Mouse (Mus musculus): Measurements from ENCODE around the gene Ldlrad3.

DNA sequence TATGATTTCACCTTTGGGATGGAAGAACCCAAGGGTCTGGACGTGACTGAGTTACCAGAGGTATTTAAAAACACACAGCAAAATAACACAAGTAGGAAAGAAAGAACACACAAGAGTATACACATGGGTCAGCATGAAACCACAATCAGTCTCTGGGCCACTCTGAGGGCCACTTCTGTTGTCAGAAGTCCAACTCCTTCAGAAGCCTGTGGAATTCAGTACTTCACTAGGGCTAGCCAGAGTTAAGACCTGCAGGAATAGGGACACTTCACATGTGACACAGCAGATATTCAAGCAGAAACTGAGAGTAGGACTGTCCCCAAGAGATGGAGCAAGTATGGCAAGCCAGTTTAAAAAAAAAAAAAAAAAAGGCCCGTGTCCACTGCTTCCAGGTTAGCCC is 80.7 kb downstream of the Ldlrad3 start:
- TF ChIP-seq POLR2A (IDR thresholded peaks at IDR 0.05; ENCODE audit: borderline replicate concordance, control insufficient read depth, low read depth, low read length) = no peak
- no peak for TF ChIP-seq CTCF (IDR thresholded peaks at IDR 0.05; ENCODE audit: control insufficient read depth, insufficient read depth, low read length)

Data from bone marrow, adult 2 months (tissue).